Mouse (Mus musculus) erythroblast, embryonic 14.5 days (primary cell): ENCODE data around the gene Ube2n.

Experiments
- GATA1 ChIP-seq: IDR thresholded peaks from 2 replicates; pipeline ENCODE4 v1.6.1; 2012; ENCODE audit warnings: low read length, inconsistent platforms, mixed read lengths
- TAL1 ChIP-seq: IDR thresholded peaks from 3 replicates; pipeline ENCODE4 v1.6.1; 2012; ENCODE audit warnings: low read length, inconsistent platforms, mixed read lengths

DNA sequence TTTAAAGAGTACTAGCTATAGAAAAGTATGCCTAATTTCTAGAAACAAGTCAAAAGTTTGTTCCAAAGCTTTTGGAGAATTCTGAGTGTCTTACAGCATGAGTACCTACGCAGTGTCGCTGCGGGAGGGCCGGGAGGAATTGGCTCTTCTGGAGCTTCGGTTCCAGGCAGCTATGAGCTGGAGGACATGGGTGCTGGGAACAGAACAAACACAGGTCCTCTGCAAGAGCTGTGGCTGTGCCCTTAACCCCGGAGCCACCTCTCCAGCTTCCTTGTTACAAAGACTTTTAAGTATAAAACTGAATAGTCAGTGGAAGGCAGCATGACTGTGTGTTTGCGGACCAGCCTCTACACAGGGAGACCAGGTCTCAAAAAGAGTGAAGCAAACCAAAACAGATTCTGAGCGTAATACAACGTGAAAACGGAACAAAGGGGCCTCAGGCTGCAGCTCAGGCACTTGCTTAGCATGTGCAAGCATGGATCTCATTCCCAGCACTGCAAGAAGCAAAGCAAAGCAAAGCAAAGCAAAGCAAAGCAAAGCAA lies 61.0 kb downstream of the Ube2n start:
- TF ChIP-seq TAL1 (no peak), GATA1 (no peak)
